Mouse (Mus musculus) ES-Bruce4 (cell line): ENCODE measurements around the gene Hey2.

ENCODE experiments used
- CTCF ChIP-seq: IDR thresholded peaks from one replicate; pipeline ENCODE4 v1.8.1; 2011; ENCODE audit warnings: low read depth, low read length
- EP300 ChIP-seq: IDR thresholded peaks from 2 replicates; pipeline ENCODE4 v1.6.1; 2011; ENCODE audit warnings: low read depth, low read length; ENCODE audit not compliant: insufficient read depth
- POLR2A ChIP-seq: IDR thresholded peaks from one replicate; pipeline ENCODE4 v1.8.1; 2011; ENCODE audit warnings: low read length; ENCODE audit not compliant: insufficient read depth

DNA sequence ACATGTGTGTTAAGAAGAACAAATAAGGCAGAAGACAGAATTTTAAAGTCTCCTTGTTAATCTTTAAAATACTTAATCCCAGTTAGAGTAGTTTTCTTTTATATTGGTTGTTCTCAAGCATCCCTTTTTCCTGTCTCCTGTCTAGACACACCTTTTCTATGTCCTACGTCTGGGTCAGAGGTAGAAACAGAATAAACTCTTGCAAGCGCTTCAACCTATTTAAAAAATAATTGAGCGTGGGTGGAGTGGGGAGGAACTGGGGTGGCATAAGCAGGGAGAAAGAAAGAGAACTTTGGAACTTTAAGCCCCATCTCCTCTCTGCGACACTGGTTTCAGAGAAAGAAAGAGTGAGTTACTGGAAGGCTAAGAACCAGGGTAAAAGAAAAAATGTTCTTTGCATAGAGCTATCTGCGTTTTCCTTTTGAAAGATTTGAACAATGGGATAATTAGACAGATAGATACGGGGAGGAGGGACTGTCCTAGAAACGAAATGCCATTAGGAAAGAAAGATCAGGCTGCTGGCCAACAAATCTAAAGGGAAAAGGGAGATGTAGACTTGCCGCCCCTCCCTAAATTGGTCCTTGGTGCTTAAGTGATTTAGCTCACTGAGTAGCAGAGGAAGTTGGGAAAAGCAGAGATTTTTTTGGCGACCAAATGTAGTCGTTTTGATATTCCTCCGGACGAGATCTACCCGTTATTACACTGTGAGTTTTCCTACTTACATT is 2.7 kb upstream of the Hey2 start:
- no peak for TF ChIP-seq POLR2A
- TF ChIP-seq CTCF, result no peak
- no peak for TF ChIP-seq EP300
